Mouse (Mus musculus) forebrain, embryonic 10.5 days (tissue): ENCODE data around the gene Zfp30. TPM values are rescaled to one million over a fixed set of nuclear protein-coding genes. Genes with fewer than 3 reads are reported as not detected.

Experiments used
- DNase-seq: peaks from one replicate; pipeline ENCODE4 v3.0.0-alpha.2; 2017; ENCODE audit warnings: low spot score; ENCODE audit errors: extremely low spot score
- H3K27ac ChIP-seq: fragments of 300-500 bp; sonication (generic); 2 replicates; pipeline ENCODE4 v1.5.1; 2016; ENCODE audit warnings: mild to moderate bottlenecking
- H3K27me3 ChIP-seq: fragments of 300-500 bp; sonication (generic); 2 replicates; pipeline ENCODE4 v1.6.1; 2016; ENCODE audit warnings: mild to moderate bottlenecking; ENCODE audit not compliant: poor library complexity, severe bottlenecking
- H3K36me3 ChIP-seq: fragments of 300-500 bp; sonication (generic); replicated peaks from 2 replicates; pipeline ENCODE4 v1.6.1; 2016; ENCODE audit warnings: mild to moderate bottlenecking, moderate library complexity
- H3K4me1 ChIP-seq: fragments of 300-500 bp; sonication (generic); 2 replicates; pipeline ENCODE4 v1.6.1; 2016
- H3K4me3 ChIP-seq: fragments of 300-500 bp; sonication (generic); 2 replicates; pipeline ENCODE4 v1.5.1; 2016; ENCODE audit warnings: mild to moderate bottlenecking, moderate library complexity
- H3K9me3 ChIP-seq: fragments of 300-500 bp; sonication (generic); 2 replicates; pipeline ENCODE4 v1.6.1; 2016; ENCODE audit warnings: mild to moderate bottlenecking, moderate library complexity
- WGBS: fragments of 180-500 bp; shearing (Covaris S2); methylation state at CpG from one replicate; pipeline ENCODE4 v1.1.7; 2016; 5-methylcytosine and 5-hydroxymethylcytosine counted together
- polyA plus RNA-seq: library from polyadenylated mRNA; unstranded; fragments of >200 nt; fragmentation: Nextera tagmentation; extraction: Ambion mirVana; gene quantifications from 2 replicates; pipeline ENCODE4 v1.2.1, GENCODE M21; 2016

Gene Zfp30
- polyA plus RNA-seq = 6.9 and 7.0 TPM in 2 replicates

DNA sequence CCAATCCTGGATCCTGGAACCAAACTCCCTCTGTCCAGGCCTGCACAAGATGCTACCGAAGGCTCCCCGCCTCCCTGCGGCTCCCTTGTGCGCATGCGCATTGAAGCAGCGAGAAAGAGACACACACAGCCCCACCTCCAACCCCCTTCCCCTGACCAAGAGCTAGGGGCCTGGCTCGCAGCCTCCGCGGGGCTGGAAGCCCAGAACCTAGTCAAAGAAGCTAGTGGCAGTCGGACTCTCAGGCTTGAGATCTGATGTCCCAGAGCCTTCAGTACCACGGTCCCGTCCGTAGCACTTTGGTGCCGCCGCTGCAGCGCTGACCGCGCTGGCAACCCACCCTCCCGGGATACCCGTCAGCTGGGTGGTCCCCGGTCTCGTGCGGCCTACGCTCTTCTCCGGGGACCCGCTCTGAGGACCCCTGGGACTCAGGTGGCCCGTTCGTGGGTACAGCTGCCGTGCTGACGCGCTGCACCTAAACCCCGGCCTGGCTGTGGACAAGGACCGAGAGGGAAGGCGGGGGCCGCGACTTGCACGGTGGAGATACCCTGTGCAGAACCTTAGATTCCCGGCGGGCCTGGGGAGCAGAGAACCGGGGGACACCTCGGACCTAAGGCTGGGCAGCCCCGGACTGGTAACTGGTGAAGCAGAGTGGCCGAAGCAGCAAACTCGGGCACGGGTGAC is at the start of gene Zfp30:
Zfp30 (plus strand) TSS at position 128 of the 681 bp plus-strand sequence.
- H3K4me1 ChIP-seq = peaks cover 23% of the 10 kb centered on the region
- H3K27ac ChIP-seq = peak within 1 kb of the TSS; percentile 92
- peaks cover 36% of the 10 kb centered on the region for H3K36me3 ChIP-seq
- DNase-seq = peak; percentile 93
- WGBS = under 1% methylated on average over 45 of the region's 45 CpGs
- H3K9me3 ChIP-seq = peaks cover 3% of the 10 kb centered on the region; the same call in 1 of the 2 replicates
- H3K27me3 ChIP-seq = no peaks in the 10 kb centered on the region
- peak within 1 kb of the TSS; percentile 86 for H3K4me3 ChIP-seq

GRCm38 (mm10) chr7:29742258-29742657 is 41.5 kb upstream of the Zfp30 start:
- no peak overlapping the region for H3K27ac ChIP-seq
- no peaks in the 10 kb centered on the region for H3K4me1 ChIP-seq
- H3K4me3 ChIP-seq = no peak overlapping the region
- DNase-seq = no peak
- peaks cover 6% of the 10 kb centered on the region; the same call in 1 of the 2 replicates for H3K9me3 ChIP-seq
- no peaks in the 10 kb centered on the region for H3K36me3 ChIP-seq
- 90% methylated on average over 3 of the region's 3 CpGs for WGBS
- no peaks in the 10 kb centered on the region for H3K27me3 ChIP-seq

GRCm38 (mm10) chr7:29760476-29760875 is 23.3 kb upstream of the Zfp30 start:
- no peaks in the 10 kb centered on the region for H3K27me3 ChIP-seq
- no peaks in the 10 kb centered on the region for H3K4me1 ChIP-seq
- WGBS = 87% methylated on average over 5 of the region's 5 CpGs
- H3K36me3 ChIP-seq = no peaks in the 10 kb centered on the region
- no peak overlapping the region for H3K27ac ChIP-seq
- DNase-seq = peak; percentile 7
- H3K4me3 ChIP-seq = no peak overlapping the region
- H3K9me3 ChIP-seq = peaks cover 13% of the 10 kb centered on the region; the same call in 1 of the 2 replicates

GRCm38 (mm10) chr7:29764702-29765101 is 19.1 kb upstream of the Zfp30 start:
- Histone ChIP-seq H3K27ac (no peak overlapping the region), H3K4me3 (no peak overlapping the region), H3K9me3 (no peaks in the 10 kb centered on the region), H3K4me1 (peaks cover 19% of the 10 kb centered on the region), H3K36me3 (no peaks in the 10 kb centered on the region), H3K27me3 (no peaks in the 10 kb centered on the region)
- peak; percentile 11 for DNase-seq
- 78% methylated on average over 7 of the region's 7 CpGs for WGBS

- H3K27ac ChIP-seq = peak overlapping the region; percentile 79
- 1% methylated on average over 15 of the region's 15 CpGs for WGBS
Measured at GRCm38 (mm10) chr7:29767058-29767686, 16.6 kb upstream of the Zfp30 start.

GRCm38 (mm10) chr7:29768090-29768900 is 15.5 kb upstream of the Zfp30 start, which contains the start of gene Zfp84:
Gene Zfp84, plus strand, starts transcription at chr7:29768552.
- WGBS = under 1% methylated on average over 32 of the region's 32 CpGs
- no peaks in the 10 kb centered on the region for H3K27me3 ChIP-seq

More at GRCm38 (mm10) chr7:29767058-29767686, 16.6 kb upstream of the Zfp30 start:
- Histone ChIP-seq H3K4me3 (peak overlapping the region; percentile 80), H3K9me3 (no peaks in the 10 kb centered on the region), H3K36me3 (peaks cover 14% of the 10 kb centered on the region), H3K27me3 (no peaks in the 10 kb centered on the region), H3K4me1 (peaks cover 23% of the 10 kb centered on the region)
- peak; percentile 74 for DNase-seq

DNA sequence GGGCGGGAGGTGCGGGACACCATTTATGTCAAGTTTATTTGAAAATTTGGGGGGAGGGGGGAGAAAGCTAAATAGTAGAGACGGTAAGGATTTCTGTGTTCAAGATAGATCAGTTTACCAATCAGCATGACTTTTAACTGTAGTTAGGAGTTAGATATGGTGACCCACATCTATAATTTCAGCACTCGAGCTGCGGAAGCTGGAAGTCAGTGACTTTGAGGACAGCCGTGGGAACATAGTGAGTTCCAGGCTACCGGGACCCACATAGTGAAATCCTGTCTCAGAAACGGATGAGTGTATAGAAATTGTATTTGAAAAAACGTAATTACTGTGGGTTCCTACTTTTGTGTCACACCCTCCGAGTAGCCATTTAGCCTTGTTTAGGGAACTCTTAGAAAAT is 14.8 kb upstream of the Zfp30 start:
- no peaks in the 10 kb centered on the region for H3K9me3 ChIP-seq
- DNase-seq = no peak
- H3K4me1 ChIP-seq = peaks cover 23% of the 10 kb centered on the region
- H3K4me3 ChIP-seq = peak overlapping the region; percentile 80
- H3K36me3 ChIP-seq = peaks cover 31% of the 10 kb centered on the region
- H3K27ac ChIP-seq = peak overlapping the region; percentile 89
- H3K27me3 ChIP-seq = no peaks in the 10 kb centered on the region
- 7% methylated on average over 10 of the region's 10 CpGs for WGBS

More at GRCm38 (mm10) chr7:29768090-29768900, 15.5 kb upstream of the Zfp30 start, which contains the start of gene Zfp84:
- H3K27ac ChIP-seq = peak within 1 kb of the TSS; percentile 89
- peaks cover 23% of the 10 kb centered on the region for H3K4me1 ChIP-seq
- peaks cover 25% of the 10 kb centered on the region for H3K36me3 ChIP-seq
- H3K4me3 ChIP-seq = peak within 1 kb of the TSS; percentile 80
- DNase-seq = peak; percentile 85
- no peaks in the 10 kb centered on the region for H3K9me3 ChIP-seq

DNA sequence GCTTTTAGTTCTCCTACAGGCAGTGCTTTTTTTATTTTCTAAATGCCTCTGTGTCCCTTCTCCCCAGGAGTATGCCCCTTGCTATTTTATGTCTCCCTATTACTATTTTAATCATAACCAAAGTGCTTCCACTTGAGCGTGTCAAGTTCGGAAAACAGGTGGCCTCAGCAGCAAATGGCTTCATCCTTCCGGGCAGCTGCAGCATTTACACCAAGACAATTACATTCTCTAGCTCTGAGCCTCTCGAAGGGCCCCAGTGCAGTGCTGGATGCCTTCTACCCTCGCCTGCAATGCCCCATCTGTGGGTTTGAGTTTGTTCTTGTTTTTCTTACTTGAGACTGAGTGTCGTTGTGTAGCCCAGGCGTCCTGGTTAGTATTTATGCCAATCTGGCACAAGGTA is 10.3 kb upstream of the Zfp30 start:
- peak; percentile 10 for DNase-seq
- WGBS = 92% methylated on average over 7 of the region's 7 CpGs
- Histone ChIP-seq H3K27ac (no peak overlapping the region), H3K27me3 (no peaks in the 10 kb centered on the region), H3K4me1 (peaks cover 12% of the 10 kb centered on the region), H3K36me3 (peaks cover 77% of the 10 kb centered on the region), H3K4me3 (no peak overlapping the region), H3K9me3 (peaks cover 13% of the 10 kb centered on the region)

GRCm38 (mm10) chr7:29774371-29774770 is 9.4 kb upstream of the Zfp30 start:
- peaks cover 7% of the 10 kb centered on the region for H3K4me1 ChIP-seq
- no peak overlapping the region for H3K4me3 ChIP-seq
- DNase-seq = no peak
- no peak overlapping the region for H3K27ac ChIP-seq
- peaks cover 13% of the 10 kb centered on the region for H3K9me3 ChIP-seq
- H3K27me3 ChIP-seq = no peaks in the 10 kb centered on the region
- H3K36me3 ChIP-seq = peaks cover 85% of the 10 kb centered on the region
- WGBS = 87% methylated on average over 3 of the region's 3 CpGs

DNA sequence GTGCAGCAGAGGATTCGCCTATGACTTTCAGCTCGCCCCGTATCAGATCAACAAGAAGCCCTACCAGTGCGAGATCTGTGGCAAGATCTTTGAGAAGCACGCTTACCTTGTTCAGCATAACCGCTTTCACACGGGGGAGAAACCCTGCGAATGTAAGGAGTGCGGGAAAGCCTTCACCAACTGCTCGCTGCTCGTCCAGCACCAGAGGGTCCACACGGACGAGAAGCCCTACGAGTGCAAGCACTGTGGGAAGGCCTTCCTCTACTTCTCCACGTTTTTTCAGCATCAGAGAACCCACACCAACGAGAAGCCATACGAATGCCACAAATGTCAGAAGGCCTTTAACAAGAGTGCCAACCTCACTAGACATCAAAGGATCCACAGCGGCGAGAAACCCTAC is 7.2 kb upstream of the Zfp30 start:
- 94% methylated on average over 19 of the region's 19 CpGs for WGBS
- Histone ChIP-seq H3K9me3 (peaks cover 13% of the 10 kb centered on the region), H3K36me3 (peaks cover 84% of the 10 kb centered on the region), H3K27ac (no peak overlapping the region), H3K4me1 (no peaks in the 10 kb centered on the region), H3K27me3 (no peaks in the 10 kb centered on the region), H3K4me3 (no peak overlapping the region)
- DNase-seq = no peak

DNA sequence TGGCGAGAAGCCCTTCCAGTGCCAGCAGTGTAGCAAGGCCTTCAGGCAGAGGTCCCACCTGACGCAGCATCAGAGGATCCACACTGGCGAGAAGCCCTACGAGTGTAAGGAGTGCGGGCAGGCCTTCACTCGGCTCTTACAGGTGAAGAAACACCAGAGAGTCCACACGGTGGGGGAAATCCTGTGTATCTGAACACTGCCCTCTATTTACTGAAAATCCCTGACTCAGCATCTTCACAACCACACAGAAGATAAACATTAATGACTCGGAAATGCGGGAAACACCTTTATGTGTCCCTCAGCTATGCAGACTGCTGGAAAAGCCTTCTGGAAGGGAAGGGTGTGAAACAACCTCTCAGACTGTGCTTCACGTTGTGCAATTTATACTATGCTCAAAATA is 6.4 kb upstream of the Zfp30 start:
- 95% methylated on average over 10 of the region's 10 CpGs for WGBS
- H3K4me1 ChIP-seq = no peaks in the 10 kb centered on the region

DNA sequence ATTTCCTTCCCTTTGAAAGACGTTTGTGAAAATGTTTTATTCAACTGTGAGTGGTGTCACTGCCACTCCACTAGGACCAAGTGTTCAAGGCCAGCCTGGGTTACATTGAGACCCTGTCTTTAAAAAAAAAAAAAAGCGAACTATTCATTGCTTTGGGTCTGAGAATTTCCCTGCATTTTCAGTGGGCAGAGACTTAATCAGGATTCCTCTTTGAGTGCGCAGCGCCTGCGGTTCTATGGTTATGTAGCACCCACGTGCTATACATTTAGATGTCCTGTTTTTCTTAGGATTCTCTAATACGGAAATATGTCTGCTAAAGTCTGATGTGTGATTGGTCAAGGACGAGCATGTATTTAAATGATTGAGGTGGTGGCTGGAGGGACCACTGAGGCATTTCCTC is 1.2 kb downstream of the Zfp30 start:
- Histone ChIP-seq H3K4me1 (peaks cover 23% of the 10 kb centered on the region), H3K4me3 (peak overlapping the region; percentile 86), H3K27me3 (no peaks in the 10 kb centered on the region), H3K27ac (no peak overlapping the region), H3K36me3 (peaks cover 36% of the 10 kb centered on the region), H3K9me3 (peaks cover 3% of the 10 kb centered on the region; the same call in 1 of the 2 replicates)
- WGBS = 76% methylated on average over 8 of the region's 8 CpGs
- DNase-seq = no peak

More for the DNA sequence above, 6.4 kb upstream of the Zfp30 start:
- no peak overlapping the region for H3K27ac ChIP-seq
- H3K9me3 ChIP-seq = peaks cover 13% of the 10 kb centered on the region
- H3K4me3 ChIP-seq = no peak overlapping the region
- no peaks in the 10 kb centered on the region for H3K27me3 ChIP-seq
- DNase-seq = no peak
- H3K36me3 ChIP-seq = peaks cover 76% of the 10 kb centered on the region
